Mouse (Mus musculus): ENCODE measurements around the gene Dgkd. TPM values are rescaled to one million over a fixed set of nuclear protein-coding genes. Genes with fewer than 3 reads are reported as not detected.
A peak's percentile ranks its signal among the peaks of the same experiment; 100 is the strongest.

Gene Dgkd
- total RNA-seq, 2 experiments from 2014 or later: 54.6 to 74.6 TPM

DNA sequence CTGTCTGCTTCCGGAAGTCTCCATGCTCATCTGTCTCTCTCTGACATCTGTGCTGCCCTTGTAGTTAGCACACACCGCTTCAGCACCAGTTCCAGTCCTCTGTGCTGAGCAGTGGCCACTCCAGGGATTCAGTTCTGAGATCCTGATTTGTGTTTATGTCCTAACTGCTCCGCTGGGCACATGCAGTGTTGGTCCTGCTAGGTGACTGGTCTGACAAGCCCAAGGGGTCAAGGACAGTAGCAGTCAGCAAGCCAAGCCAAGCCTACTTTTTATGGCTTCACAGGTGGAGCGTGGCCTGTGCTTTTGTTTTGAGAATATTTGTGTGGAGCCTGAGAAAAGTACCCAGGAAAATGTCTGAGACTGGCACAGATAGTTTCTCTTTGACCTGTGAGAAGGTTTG, 71.8 kb downstream of the Dgkd start:
- DNase-seq (ENCODE audit: low spot score in 2 of 2): no peak

DNA sequence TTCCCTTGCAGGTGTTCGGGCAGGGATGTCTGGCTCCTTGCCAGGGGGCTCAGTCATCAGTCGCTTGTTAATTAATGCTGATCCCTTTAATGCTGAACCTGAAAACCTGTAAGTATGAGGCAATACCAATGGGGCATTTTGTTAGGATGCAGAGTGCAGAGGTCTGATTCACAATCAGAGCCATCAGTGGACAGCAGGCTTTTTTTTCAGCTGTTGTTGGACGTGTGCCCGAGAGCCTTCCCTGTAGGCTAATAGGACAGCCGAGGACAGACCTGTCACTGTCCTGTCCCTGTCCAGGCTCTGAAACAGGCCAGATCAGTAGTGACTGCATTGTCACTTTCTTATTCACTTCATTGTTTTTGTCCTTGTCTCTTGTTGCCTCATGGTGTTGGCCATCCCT, 76.6 kb downstream of the Dgkd start:
- DNase-seq (ENCODE audit: low spot score in 2 of 2): peak in 1 of 2 experiments; percentile 31

DNA sequence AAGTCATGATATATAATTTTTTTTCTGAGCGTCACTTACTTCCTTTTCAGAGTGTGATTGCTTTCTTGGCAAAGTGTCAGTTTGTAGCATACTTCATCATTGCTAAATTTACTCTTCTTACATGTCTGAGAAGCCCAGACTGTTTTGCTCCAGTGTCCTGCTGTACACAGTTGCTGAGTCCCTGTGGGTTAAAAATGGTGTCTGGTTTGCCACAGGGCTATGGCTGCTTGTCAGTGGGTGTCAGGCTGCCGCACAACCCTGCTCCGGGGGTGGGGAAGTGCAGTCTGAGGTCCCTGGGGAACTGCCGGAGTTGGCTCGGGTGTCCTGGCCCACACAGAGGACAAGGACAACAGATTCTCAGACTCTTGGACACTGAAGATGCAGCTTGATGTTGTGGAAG, 80.0 kb downstream of the Dgkd start:
- no peak for DNase-seq (ENCODE audit: low spot score in 2 of 2)

DNA sequence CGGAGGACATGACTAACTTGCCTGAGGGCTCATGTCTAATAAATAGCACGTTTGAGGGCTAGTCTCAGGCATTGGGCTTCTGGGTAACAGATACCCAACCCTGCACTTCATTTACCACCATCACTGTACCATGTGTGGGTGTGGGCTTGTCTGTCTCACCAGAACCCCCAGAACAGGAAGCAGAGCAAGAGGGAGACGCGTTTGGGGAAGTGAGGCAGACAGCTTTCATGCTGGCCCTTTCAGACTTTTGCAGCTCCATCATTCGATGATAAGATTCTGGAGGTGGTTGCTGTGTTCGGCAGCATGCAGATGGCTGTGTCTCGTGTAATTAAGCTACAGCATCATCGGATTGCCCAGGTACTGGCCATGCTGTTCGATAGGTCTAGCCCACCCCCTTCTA, 82.0 kb downstream of the Dgkd start:
- no peak for DNase-seq (ENCODE audit: low spot score in 2 of 2)

DNA sequence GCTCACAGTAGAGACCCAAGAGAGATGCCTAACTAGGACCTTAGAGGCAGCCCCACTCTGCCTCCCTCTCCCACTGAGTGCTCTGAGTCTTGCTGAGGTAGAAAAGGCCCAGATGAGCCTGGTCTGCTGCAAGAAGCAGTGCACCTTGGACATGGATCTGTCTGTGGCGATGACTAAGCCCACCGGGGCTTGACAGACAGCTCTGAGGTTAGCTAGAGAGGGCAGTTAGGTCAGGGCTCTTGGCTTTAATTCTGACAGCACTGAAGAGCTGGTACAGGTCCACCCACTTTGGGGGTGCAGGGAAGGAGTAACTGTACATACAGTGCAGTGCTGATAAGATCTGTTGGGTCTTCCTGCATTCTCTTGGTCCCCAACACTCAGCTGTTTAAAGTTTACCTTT, 82.5 kb downstream of the Dgkd start:
- DNase-seq (ENCODE audit: low spot score in 2 of 2): no peak

DNA sequence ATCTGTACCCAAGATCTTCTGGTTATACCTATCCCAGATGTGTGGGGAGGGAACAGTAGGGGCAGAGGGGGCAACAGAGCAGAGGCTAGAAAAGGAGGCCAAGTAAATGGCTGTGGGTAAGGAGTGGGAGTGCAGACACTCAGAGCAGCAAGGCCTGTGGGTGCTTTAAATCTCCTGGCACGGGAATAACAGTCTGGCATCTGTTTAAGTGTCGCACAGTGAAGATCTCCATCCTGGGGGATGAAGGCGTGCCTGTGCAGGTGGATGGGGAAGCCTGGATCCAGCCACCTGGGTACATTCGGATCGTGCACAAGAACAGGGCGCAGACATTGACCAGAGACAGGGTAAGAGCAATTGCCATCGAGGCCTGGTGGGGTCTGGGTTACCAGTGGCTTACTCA, 83.0 kb downstream of the Dgkd start:
- no peak for DNase-seq (ENCODE audit: low spot score in 2 of 2)

DNA sequence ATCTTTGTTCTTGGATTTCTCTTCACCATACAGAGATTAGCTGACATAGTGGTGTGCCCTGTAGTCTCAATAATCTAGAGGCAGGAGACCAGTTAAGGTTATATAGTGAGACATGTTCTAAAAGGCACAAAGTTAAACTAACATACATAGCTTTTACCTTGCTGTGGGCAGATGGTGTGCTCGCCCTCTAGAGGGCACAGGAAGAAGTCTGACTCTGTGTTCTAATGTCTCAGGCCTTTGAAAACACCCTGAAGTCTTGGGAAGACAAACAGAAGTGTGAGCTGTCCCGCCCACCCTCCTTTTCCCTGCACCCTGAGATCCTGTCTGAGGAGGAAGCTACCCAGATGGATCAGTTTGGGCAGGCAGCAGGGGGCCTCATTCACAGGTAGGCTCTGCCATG, 83.4 kb downstream of the Dgkd start:
- DNase-seq (ENCODE audit: low spot score in 2 of 2): no peak

DNA sequence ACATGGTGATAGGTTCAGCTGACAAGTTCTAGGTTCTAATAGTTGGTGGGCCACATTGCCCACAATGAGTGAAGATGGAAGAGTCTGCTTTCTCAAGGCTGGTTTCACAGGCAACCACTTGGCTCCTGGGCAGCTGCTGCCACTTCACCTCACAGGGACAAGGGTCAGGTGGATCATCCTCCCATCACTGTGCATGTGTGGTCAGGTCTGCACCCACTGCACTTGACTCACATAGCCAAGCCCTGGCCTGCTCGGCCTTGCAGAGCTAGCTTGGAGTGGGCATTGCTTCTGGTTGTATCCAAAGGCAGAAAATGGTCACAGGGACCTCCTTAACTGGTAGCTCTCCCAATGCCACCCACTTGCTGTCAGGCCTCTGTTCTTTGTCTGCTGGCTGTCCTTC, 88.7 kb downstream of the Dgkd start:
- DNase-seq (ENCODE audit: low spot score in 2 of 2): no peak

DNA sequence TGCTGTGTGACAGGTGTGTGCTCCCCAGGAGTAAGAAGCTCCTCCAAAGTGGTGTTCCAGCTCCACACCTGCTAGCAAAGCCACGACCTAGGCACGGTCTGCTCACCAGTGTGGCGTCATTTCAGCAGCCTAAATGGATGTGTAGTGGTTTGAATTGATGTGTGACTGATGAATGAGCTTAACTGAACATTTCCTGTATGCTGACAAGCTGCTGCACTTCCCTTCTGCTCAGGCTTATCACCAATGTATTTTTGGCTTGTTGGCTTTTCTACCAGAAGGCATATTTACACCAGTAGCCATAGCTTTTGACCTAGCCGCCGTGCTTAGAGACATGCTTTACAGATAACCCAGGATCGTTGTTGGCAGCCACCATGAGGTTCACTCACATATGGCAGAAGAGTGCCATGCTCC, 94.6 kb downstream of the Dgkd start:
- DNase-seq (ENCODE audit: low spot score in 2 of 2): no peak

DNA sequence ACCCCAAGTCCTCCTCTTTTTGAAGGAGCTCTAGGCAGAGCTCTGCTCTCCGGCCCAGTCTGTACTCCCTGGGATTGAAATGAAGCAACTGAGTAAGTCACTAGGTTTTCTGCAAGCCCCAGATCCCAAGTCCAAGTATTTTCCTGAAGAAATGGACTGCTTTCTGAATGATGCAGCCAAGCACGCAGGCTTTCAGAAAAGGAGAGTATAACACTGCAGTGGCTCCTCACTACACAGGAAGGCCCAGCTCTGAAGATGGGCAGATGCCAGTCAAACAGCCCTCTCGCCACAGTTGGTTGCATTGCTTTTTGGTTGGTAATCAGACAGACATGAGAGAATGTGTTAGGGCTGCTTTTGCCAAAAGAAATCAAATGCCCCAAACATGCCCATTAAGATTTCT, 98.6 kb downstream of the Dgkd start:
- DNase-seq (ENCODE audit: low spot score in 2 of 2): no peak

DNA sequence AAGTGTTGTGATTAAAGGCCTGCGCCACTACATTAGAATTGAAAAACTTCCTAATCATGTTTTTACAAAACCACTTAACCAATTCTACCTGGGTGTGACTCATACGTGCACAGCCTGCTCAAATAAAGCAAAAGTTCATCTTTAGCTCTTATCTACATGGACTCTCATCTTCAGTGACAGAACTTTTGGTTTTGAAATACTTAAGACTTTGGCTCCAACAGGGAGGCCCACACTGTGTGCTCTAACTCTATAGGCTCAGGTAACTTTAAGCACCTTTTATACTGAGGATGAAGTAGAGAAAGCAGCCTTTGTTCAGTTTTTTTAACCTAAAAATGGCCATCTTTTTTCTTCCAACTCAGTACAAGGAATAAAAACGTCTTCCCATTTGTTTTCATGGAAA, 100.0 kb downstream of the Dgkd start:
- DNase-seq (ENCODE audit: low spot score in 2 of 2): no peak

DNA sequence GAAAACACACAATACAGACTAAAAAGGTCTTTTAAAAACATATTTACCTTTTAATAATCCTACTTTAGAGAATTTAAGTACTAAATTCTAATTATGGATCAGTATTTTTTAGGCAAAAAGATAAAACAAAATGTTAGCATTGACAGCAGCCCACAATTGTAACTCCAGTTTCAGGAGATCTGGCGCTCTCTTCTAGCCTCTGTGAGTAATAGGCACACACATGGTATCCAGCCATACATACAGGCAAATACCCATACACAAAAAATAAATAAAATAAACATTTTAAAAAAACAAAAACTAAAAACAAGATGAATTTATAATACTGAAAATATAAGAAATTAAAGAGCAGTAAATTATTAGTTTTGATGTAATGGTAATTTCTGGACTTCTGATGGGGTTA, 105.8 kb downstream of the Dgkd start:
- DNase-seq (ENCODE audit: low spot score in 2 of 2): no peak

DNA sequence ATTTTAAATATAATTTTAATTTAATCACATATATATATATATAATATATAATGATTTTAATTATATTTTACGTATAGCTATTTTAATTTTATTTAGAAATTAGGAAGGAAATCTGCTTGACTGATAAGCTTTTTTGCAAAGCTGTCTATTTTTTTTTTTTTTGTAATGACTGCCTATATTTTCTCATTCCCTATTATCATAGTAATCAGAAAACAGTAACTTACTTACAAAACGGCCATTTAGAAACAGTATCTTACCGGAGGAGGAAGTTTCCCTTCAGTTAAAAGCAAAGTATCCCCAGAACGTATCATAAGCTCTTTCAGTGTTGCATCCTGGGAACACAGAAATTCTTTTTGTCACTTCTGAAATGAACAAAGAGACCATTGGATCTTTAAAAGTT, 106.4 kb downstream of the Dgkd start:
- no peak for DNase-seq (ENCODE audit: low spot score in 2 of 2)

DNA sequence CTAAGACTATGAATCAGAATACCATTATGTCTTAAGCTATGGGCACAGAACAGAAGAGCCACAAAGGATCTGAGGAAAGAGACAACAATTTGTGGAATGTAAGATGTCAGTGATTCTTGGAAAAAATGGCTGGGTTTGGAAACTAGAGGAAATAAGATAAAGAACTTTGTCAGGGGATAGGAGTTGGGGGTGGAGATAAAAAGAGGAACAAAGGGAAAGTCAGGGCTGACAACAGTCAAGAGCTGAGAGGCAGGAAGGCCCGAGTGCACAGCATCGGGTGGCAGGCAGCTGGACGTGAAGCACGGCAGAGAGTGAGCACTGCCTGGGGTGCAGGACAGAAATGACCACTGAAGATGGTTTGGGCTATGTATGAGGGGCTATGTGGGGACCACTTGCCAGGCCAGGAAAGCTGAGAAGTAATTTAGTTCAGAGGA, 106.9 kb downstream of the Dgkd start:
- DNase-seq (ENCODE audit: low spot score in 2 of 2): no peak

DNA sequence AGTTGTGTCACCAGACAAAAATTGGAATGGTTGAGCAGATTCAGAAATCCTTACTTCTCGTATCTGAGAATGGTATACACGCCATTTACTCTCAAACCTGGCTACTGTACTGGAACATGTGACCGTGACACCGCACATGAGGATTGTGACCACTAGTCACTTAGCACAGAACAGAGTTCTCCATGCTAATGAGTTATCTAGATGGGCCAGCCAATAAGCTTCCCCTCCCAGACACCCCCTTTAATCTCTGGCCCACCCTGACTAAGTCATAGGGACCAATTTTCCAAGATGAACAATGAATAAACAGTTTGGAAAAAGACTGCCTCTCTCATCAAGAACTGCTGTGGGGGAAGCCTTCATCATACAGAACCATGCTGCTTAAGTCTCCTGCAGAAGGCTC, 107.7 kb downstream of the Dgkd start:
- DNase-seq (ENCODE audit: low spot score in 2 of 2): no peak

DNA sequence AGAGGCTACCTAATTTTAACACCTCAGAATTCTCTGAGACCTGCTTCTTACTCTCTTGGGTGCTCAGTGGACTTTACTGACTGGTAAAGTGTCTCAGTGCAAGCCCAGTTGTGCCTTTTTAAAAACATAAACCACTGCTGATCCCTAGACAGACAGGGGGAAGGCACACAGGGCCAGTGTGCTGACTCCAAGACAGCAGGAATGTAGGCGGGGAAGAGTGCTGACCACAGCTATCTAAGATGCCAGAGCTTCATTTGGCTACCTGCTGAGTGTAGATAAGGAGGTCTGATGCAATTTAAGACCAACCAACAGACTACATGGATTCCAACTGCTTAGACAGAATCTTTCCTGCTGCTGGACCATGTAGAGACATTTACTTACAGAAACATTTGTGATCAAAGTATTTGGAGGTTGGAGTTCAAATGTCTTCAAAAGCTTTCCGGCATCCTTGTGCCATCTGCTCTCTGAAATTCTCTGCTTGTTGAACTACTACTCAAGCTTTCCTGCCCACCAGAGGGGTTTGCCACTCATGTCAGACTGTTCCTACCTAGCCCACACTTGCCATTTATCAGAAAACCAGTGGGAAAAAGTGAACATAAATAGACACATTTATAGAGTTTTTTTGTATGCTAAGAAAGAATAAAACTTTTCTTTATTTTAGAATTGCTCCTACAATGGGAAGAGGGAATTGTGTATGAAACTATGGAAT, 108.5 kb downstream of the Dgkd start:
- no peak for DNase-seq (ENCODE audit: low spot score in 2 of 2)

DNA sequence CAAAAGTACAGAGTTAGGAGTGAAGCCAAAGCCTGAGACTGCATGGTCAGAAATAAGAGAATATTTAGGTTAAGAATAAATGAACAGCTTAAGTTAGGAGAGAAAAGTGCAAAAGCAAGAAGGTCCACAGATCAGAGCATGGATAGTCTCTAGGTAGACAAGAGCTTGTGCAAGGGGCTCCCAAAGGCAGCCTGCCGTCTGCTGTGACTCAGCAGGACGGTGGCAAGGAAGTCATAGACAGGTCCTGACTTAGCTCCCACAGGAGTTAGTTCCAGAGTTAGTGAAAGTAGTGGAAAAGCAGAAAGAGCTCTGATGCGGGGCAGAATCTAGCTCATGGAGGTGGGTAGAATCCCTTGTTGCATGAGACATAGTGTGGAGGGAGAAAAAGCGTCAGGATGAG, 117.3 kb downstream of the Dgkd start:
- no peak for DNase-seq (ENCODE audit: low spot score in 2 of 2)

DNA sequence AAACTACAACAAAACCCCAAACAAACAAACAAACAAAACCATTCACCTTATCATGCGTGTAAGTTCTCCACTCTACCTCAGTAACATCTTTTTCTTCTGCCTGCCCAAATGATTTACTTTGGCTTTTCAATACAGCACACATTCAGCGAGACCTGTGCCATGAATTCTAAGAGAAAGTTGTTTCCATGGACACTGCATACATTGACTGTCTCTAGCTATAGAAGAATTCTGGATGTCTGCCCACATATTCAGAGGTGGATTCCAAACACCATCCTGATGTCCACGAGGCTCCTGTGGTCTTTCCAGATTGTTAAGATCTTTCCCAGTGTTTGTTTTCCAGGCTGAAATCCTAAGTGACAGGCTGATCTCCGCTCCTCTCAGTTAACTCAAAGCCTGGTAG, 129.2 kb downstream of the Dgkd start:
- no peak for DNase-seq (ENCODE audit: low spot score in 2 of 2)

DNA sequence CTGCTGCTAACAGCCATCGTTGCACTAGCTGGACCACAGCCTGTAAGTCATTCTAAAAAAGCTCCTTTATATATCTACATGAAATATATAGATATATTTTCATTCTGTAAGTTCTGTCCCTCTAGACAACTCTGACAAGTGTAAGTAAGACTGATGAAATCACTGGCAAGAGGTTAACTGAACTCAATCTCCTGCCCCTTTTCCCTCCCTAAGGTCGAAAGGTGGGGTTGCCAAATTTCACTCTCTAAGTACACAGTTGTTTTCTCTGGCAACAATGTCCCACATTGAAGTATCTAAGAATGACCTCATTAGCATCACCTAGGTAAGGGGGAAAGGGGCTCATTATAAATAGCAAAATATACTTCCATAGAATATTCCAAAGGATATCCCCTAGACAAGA, 139.6 kb downstream of the Dgkd start:
- no peak for DNase-seq (ENCODE audit: low spot score in 2 of 2)

All from adrenal gland, adult 18-20 months (tissue).